Mouse (Mus musculus) midbrain, embryonic 11.5 days (tissue): ENCODE results near the gene Yars. TPM values are rescaled to one million over a fixed set of nuclear protein-coding genes. Genes with fewer than 3 reads are reported as not detected.
A peak's percentile ranks its signal among the peaks of the same experiment; 100 is the strongest.

ENCODE experiments used
- ATAC-seq: fragments of 200-750 bp; cut with Nextera tagmentation; 2 replicates; pipeline ENCODE4 v1.8.0; 2017; ENCODE audit warnings: moderate TSS enrichment, moderate library complexity; ENCODE audit not compliant: low FRiP score
- DNase-seq: peaks from one replicate; pipeline ENCODE4 v3.0.0; 2015; ENCODE audit warnings: low spot score; ENCODE audit errors: missing footprints
- H3K27ac ChIP-seq: fragments of 300-500 bp; sonication (generic); 2 replicates; pipeline ENCODE4 v1.5.1; 2014; ENCODE audit warnings: low read depth, low read length
- H3K27me3 ChIP-seq: fragments of 300-500 bp; sonication (generic); 2 replicates; pipeline ENCODE4 v1.6.1; 2014; ENCODE audit warnings: mild to moderate bottlenecking, low read length, moderate library complexity, mixed read lengths; ENCODE audit not compliant: control insufficient read depth, insufficient read depth
- H3K36me3 ChIP-seq: fragments of 300-500 bp; sonication (generic); 2 replicates; pipeline ENCODE4 v1.6.1; 2014; ENCODE audit warnings: mild to moderate bottlenecking, low read length, moderate library complexity, mixed read lengths; ENCODE audit not compliant: control insufficient read depth, insufficient read depth
- H3K4me1 ChIP-seq: fragments of 300-500 bp; sonication (generic); 2 replicates; pipeline ENCODE4 v1.6.1; 2014; ENCODE audit warnings: low read length; ENCODE audit not compliant: control insufficient read depth, insufficient read depth
- H3K4me2 ChIP-seq: fragments of 300-500 bp; sonication (generic); 2 replicates; pipeline ENCODE4 v1.6.1; 2014; ENCODE audit warnings: mild to moderate bottlenecking, moderate library complexity
- H3K4me3 ChIP-seq: fragments of 300-500 bp; sonication (generic); 2 replicates; pipeline ENCODE4 v1.5.1; 2014; ENCODE audit warnings: low read depth, low read length
- H3K9ac ChIP-seq: fragments of 300-500 bp; sonication (generic); 2 replicates; pipeline ENCODE4 v1.6.1; 2014; ENCODE audit warnings: low read length
- H3K9me3 ChIP-seq: fragments of 300-500 bp; sonication (generic); 2 replicates; pipeline ENCODE4 v1.6.1; 2016; ENCODE audit warnings: low read length; ENCODE audit not compliant: control insufficient read depth
- WGBS: fragments of 180-500 bp; shearing (Covaris S2); extraction: QIAGEN DNeasy Blood & Tissue Kit; methylation state at CpG from one replicate; pipeline ENCODE4 v1.1.7; 2014; 5-methylcytosine and 5-hydroxymethylcytosine counted together
- polyA plus RNA-seq: library from polyadenylated mRNA; unstranded; fragments of >200 nt; fragmentation: Nextera tagmentation; extraction: Ambion mirVana; gene quantifications from 2 replicates; pipeline ENCODE4 v1.2.1, GENCODE M21; 2014

Gene Yars
- polyA plus RNA-seq, 1 experiment from 2014 or later = 105 TPM

DNA sequence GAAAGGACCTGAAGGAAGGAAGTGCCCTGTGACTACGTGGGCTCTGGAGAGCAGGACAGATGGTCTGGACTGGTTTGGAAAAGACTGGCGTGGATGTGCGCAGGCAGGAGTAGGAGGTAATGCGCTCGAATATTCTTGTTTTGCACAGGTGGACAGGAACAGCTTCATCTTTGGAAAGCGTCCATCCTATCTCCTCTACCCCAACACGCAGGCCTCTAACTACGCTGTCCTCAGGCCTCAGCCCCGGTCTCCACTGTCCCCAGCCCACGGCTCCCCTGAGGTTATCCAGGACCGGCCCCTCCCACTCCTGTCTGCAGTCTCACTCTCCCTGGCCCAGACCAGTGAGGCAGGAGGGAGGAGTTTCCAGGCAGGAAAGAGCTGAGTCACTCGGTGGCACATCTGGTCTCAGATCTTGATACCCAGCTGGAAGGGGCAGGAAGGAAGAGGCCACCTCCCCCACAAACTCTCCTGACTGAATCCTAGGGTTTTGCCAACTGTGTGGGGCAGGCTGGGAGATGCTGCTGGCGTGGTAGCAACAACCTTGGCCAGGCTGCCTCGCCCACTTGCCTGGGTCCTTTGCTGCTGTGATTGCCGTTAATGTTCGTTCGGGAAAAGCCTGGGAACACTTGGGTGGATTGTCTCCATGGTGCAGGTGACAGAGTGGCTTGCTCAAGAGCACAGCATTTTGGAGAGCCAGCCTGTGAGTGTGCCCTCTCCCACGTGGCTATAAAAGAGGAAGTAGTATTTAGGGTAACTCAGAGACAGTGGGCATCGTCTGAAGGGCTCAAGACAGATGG, 73.9 kb downstream of the Yars start:
- Histone ChIP-seq H3K9me3 (no peaks in the 10 kb centered on the region), H3K9ac (no peak overlapping the region; the same call in 1 of the 2 replicates), H3K27ac (no peak overlapping the region), H3K4me1 (peaks cover 15% of the 10 kb centered on the region), H3K4me3 (no peak overlapping the region), H3K36me3 (no peaks in the 10 kb centered on the region), H3K4me2 (no peak overlapping the region), H3K27me3 (no peaks in the 10 kb centered on the region)
- DNase-seq = no peak
- peak; percentile 50; the same call in 1 of the 2 replicates for ATAC-seq
- WGBS = 44% methylated on average over 19 of the region's 19 CpGs

DNA sequence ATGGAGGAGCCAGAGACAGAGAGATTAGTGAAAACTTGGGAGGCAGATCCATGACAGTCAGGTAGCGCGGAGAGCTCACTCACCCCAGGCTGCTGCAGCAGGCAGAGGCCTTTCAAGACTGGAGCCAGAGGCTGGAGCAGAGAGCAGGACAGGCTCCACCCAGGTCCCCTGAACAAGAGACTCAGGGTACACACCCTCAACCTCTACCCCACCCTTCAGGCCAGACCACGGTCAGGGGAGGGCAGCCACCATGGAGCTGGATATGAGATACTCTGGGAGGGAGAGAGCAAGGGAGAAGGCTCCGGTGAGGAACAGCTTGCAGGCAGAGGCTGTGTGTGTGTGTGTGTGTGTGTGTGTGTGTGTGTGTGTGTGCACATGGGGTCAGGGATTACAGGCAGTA, 76.6 kb downstream of the Yars start:
- Histone ChIP-seq H3K27ac (no peak overlapping the region), H3K36me3 (no peaks in the 10 kb centered on the region), H3K27me3 (no peaks in the 10 kb centered on the region), H3K9ac (no peak overlapping the region), H3K4me1 (peaks cover 10% of the 10 kb centered on the region; the same call in 1 of the 2 replicates), H3K4me3 (no peak overlapping the region), H3K9me3 (no peaks in the 10 kb centered on the region), H3K4me2 (no peak overlapping the region)
- no peak for ATAC-seq
- WGBS = 90% methylated on average over 4 of the region's 4 CpGs
- no peak for DNase-seq

DNA sequence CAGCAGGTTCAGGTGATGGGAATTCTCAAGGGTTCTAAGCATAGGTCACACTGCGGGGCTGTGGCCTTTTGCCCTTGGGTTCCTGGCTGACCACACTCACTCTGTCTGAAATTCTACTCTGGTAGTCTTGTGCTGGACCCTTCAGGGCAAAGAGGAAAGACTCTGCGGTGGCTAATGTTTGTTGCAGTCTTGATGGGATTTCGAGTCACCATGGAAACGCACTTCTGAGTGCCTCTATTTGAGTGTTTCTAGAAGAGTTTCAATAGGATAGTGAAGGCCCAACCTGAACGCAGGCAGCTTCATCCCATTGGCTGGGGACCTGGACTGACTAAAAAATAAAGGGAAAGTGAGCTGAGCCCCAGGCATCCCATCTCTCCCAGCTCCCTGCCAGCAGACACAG, 77.3 kb downstream of the Yars start:
- no peaks in the 10 kb centered on the region for H3K9me3 ChIP-seq
- H3K4me1 ChIP-seq = peaks cover 7% of the 10 kb centered on the region; the same call in 1 of the 2 replicates
- 62% methylated on average over 5 of the region's 5 CpGs for WGBS
- H3K4me2 ChIP-seq = no peak overlapping the region
- no peak overlapping the region for H3K9ac ChIP-seq
- H3K27ac ChIP-seq = no peak overlapping the region
- no peaks in the 10 kb centered on the region for H3K36me3 ChIP-seq
- no peaks in the 10 kb centered on the region for H3K27me3 ChIP-seq
- H3K4me3 ChIP-seq = no peak overlapping the region
- no peak for DNase-seq
- no peak for ATAC-seq

DNA sequence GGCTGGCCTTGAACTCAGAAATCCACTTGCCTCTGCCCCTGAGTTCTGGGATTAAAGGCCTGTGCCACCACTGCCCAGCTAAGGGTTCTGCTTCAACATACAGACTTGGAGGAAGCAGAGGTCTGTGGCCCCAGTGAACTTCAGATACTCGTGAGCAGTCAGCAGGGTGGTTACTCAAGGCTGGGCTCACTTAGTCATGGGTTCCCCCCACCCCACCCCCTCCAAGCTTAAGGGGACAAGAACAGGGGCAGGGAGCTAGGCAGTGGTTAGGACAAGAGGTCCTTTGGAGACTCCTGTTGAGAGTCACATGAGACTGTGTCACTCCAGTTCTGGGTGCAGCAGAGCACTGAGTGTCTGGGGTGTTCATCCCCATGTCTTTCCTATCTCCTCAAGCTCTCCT, 79.1 kb downstream of the Yars start:
- Histone ChIP-seq H3K4me2 (no peak overlapping the region), H3K4me1 (no peaks in the 10 kb centered on the region; the same call in 1 of the 2 replicates), H3K4me3 (no peak overlapping the region), H3K36me3 (no peaks in the 10 kb centered on the region), H3K27me3 (no peaks in the 10 kb centered on the region), H3K9me3 (no peaks in the 10 kb centered on the region), H3K9ac (no peak overlapping the region), H3K27ac (no peak overlapping the region)
- no peak for ATAC-seq
- 50% methylated on average over 1 of the region's 1 CpGs for WGBS
- no peak for DNase-seq

Other genes with a start within 250 kb of the Yars start
- gene Azin2, start 227.3 kb upstream of the Yars start, polyA plus RNA-seq = 11.5 and 14.4 TPM in 2 replicates
- 131 and 141 TPM in 2 replicates for gene Ak2, start 197.8 kb upstream of the Yars start, polyA plus RNA-seq
- 8.7 and 9.3 TPM in 2 replicates for gene Rnf19b, start 131.5 kb upstream of the Yars start, polyA plus RNA-seq
- gene Tmem54, start 84.2 kb upstream of the Yars start, polyA plus RNA-seq = 0.20 and 0.43 TPM in 2 replicates
- 2.0 and 2.3 TPM in 2 replicates for gene Hpca, start 67.7 kb upstream of the Yars start, polyA plus RNA-seq
- gene Fndc5, start 52.8 kb upstream of the Yars start, polyA plus RNA-seq = 0.95 and 1.5 TPM in 2 replicates
- 20.0 and 26.9 TPM in 2 replicates for gene S100pbp, start within 50 bp of the Yars start, polyA plus RNA-seq
- gene C77080, start 71.6 kb downstream of the Yars start, polyA plus RNA-seq = 3.3 and 3.7 TPM in 2 replicates
- 0.51 and 0.53 TPM in 2 replicates for gene Sync, start 97.9 kb downstream of the Yars start, polyA plus RNA-seq
- 561 and 604 TPM in 2 replicates for gene Rbbp4, start 145.6 kb downstream of the Yars start, polyA plus RNA-seq
- 42.7 and 45.0 TPM in 2 replicates for gene Zbtb8os, start 145.9 kb downstream of the Yars start, polyA plus RNA-seq
- gene Zbtb8a, start 188.4 kb downstream of the Yars start, polyA plus RNA-seq = 6.7 and 8.3 TPM in 2 replicates